Mouse (Mus musculus) WW6 (cell line): ENCODE results near the gene Gpn2.

Experiments used
- DNase-seq: peaks from one replicate; pipeline ENCODE4 v3.0.0-alpha.2; 2013; ENCODE audit warnings: low read depth, low spot score

Gpn2 gene

GRCm38 (mm10) chr4:133592570-133592969 is 8.4 kb downstream of the Gpn2 start:
- DNase-seq: peak; percentile 65

DNA sequence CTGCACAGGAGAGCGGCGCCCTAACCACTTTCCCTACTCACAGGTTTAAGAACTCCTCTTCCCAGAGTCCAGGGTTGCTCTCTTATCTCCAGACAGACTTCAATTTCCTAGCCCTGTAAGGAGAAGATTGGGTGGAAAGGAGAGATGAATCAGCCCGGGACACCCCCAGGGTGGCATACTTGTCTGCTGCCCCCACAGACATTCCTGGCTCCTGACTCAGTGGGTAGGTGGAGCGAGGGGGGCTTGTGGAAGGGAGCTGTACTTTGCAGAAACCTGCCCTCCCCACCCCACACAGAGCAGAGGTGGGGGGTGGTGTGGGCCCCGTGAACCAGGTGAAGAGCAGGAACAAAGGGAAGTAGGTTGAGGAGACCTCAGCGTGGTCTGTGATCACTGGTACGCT is 11.4 kb downstream of the Gpn2 start:
- DNase-seq: no peak

GRCm38 (mm10) chr4:133596084-133596483 is 11.9 kb downstream of the Gpn2 start:
- DNase-seq: no peak

GRCm38 (mm10) chr4:133598616-133599015 is 14.5 kb downstream of the Gpn2 start:
- DNase-seq: no peak

GRCm38 (mm10) chr4:133599116-133599515 is 15.0 kb downstream of the Gpn2 start:
- no peak for DNase-seq

GRCm38 (mm10) chr4:133599571-133600073 is 15.5 kb downstream of the Gpn2 start:
- DNase-seq: peak; percentile 70

DNA sequence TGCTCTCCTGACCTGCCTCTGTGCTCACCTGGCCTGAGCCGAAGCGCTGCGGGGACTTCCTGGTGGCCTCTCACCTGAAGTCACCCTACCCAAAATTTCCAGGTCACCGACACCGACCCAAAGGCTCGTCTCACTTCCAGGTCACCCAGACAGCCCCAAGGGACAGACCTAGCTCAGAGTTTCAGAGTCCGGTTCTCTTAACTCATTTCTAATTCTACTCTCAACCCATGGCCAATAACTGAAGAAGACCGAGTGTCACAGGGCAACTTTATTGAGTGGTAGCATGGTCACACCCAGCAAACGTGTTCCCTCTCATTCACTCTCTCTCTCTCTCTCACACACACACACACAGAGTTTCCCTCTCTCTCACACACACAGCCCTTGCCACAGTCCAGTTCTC is 16.1 kb downstream of the Gpn2 start:
- DNase-seq: no peak

DNA sequence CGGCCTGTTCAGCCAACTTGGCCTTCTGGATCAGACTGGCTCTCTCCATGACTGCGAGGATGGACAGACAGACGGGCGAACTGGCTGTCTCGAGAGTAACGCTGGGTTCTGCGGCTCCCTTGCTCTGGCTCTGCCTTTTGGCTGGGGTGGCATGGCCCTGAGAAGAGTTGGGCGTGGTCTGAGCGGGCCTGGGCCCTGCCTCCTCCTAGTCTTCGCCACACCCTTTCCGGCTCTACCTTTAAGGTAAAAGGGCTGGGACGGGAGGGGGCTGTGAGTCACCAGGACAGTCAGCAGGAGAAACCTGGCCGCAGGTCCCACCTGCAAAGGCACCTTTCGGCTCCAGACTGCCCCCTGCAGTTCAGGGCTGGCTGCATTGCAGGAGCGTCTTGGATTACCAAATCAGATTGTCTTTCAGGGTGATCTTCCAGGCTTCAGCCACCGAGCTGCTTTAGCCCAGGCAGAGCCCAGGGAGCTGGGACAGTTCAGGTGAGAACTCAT is 17.6 kb downstream of the Gpn2 start, which contains the start of gene Sfn:
Gene Sfn, minus strand, starts transcription at position 448 of the 498 bp plus-strand sequence.
- DNase-seq: peak; percentile 83

DNA sequence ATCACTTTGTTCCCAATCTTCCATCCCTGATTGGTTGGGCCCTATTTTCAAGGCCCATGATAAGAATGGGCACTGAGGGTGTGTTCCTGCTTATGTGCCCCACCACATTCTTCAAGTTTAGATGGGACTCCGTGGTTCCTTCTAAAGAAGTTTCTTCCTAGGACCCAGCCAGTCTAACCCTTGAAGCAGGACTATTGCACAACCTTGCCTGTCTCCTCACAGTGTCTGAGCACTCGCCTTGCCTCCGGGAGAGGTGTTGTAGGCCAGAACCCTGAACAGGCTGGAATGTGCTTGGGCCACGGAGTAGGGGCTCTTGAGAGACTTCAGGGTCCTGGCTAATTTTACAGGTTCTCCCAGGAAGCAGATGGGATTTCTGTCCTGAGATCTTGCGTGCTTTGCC is 18.9 kb downstream of the Gpn2 start:
- no peak for DNase-seq

GRCm38 (mm10) chr4:133604175-133604574 is 20.0 kb downstream of the Gpn2 start:
- DNase-seq: no peak

DNA sequence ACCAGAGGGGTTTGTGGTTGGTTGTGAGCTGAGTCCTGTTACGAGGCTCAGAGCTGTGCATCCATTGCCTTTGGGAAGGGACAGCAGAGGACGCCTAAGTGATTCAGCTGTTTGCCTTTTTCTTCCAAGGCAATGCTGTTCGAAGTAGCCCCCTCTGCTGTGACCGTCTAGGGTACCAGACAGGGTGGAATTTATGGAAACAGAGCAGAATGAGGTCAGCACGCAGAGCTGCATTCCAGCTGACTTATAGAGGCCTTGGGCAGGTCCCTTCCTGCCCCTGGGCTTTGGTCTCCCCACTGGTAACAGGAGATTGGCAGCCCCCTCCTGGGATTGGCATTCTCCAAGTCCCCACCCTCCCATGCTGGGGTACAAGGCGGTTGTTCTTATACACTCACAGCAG is 20.7 kb downstream of the Gpn2 start:
- no peak for DNase-seq

DNA sequence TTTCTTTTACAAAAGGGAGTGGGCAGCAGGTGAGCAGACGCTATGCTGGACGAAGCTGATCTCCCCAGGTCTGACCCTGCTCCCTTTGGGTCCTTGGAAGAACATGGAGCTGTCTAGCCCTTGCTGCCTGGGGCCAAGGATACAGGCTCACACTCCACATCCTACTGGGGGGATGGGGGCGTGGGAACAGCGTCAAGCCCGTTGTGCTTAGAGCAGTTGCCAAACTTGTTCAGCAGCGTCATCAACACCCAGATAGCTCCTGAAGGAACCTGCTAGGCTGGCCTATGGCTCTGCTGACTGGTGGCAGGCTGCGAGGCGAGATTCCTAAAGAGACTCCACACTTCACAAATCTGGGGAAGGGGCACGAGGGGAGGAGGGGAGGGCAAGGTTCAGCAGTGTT is 21.2 kb downstream of the Gpn2 start:
- DNase-seq: no peak

GRCm38 (mm10) chr4:133607284-133607683 is 23.1 kb downstream of the Gpn2 start:
- no peak for DNase-seq

- DNase-seq: peak; percentile 67
These were observed 25.6 kb downstream of the Gpn2 start for GRCm38 (mm10) chr4:133609719-133610118.

- DNase-seq: no peak
These were observed 27.7 kb downstream of the Gpn2 start for GRCm38 (mm10) chr4:133611815-133612214.

- no peak for DNase-seq
These were observed 28.3 kb downstream of the Gpn2 start for GRCm38 (mm10) chr4:133612416-133612815.

DNA sequence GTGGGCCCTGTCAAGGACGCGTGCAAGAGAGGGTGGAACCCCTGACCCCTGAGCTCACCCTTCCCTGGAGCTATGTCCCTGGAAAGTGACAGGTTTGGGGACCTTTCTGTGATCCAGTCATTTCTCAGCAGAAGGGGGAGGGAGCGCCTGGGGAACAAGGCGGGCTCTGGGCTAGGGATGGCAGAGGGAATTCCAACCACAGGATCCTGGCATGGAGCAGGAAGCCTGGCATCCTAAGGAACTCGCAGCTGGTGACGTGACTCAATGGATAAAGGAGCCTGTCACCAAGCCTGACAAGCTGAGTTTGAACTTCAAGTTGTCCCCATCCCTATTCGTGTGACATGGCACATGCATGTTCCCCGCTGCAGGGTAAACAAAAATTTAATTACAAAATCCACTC is 28.9 kb downstream of the Gpn2 start:
- DNase-seq: no peak

DNA sequence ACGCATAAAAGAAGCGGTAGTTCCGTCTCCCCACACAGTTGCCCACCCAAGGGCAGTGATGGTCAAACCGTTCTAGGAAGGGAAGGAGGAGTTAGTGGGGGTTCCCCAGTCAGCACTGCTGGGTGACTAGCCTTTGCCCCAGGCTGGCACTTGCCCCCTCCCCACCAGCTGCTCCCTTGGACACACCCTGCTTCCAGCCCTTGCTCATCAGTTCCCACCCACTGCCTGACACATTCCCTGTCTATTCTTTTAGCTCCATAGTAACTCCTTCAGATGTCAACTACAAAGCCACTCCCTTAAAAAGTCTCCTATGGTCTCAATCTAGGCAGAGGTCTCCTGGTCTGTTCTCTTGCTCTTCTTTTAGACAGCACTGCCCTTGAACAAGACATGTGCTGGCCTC is 29.7 kb downstream of the Gpn2 start:
- no peak for DNase-seq

DNA sequence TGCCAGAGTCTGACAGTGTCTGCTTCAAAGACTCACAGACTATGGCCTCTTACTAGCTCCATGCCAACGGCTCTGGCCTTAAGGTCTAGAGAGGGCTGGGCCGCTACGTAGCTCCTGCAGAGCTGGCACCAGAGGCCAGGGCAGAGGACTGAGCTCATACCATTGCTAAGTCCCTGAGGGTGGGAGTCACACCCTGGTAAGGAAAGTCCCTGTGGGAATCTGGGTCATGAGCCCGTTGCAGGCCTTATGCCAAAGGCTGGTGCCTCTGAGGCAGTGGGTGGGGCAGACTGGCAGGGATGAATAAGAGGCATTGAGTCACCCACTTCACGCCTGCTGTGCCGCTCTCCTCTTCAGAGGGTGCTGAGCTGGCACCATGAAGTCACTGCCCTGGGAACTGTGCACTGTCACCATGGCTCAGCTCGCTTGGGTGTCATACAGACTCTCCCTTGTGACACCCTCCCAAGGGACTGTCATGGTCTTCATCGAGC is 30.2 kb downstream of the Gpn2 start:
- no peak for DNase-seq

- no peak for DNase-seq
These were observed 31.3 kb downstream of the Gpn2 start for GRCm38 (mm10) chr4:133615416-133615815.

- no peak for DNase-seq
These were observed 33.8 kb downstream of the Gpn2 start for GRCm38 (mm10) chr4:133617936-133618335.

DNA sequence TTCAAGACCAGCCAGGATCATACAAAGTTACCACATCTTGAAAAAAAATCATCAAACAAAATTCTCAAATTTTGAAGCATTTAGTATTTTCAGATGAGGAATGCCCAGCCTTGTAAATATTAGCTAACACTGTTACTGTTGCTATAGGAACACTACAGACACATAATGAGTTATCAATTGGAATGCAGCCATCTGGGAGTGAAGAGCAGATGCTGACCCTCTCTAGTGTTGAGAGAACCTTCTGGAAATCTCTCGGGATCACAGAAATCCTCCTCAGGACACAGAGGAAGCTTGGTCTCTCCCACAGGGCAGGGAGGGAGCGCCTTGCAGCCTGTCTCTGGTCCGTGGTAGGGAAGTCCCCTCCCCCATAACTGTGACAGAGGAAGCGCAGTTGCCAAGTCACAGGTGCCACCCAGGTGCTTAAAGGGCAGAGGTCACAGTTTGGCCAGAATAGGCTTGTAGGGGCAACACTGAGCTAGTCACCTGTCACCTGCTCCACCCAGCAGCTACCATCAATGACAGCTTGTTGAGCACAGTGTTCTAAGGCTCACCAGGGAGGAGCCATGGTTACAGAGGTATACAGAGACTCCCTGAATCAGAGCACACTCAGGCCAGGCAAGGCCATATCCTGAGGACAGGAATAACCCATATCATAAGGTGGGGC is 35.4 kb downstream of the Gpn2 start:
- no peak for DNase-seq

DNA sequence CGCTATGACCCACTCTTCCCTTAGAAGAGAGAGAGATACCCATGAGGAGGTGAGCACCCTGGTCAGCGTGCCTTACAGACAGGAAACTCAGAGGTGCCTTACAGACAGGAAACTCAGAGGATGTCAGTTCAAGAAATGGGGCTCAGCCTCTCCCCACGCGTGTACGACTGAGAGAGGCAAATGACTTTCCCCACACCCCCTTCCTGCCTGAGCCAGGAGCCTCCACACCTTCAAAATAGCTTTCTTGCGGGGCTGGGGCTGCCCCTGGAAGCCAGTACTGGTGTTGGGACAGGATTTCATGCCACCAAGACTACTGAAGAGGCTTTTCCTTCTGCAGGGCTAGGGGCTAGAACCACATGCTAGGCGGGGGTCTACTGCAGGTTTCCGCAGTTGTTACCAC is 36.5 kb downstream of the Gpn2 start:
- no peak for DNase-seq
